Mouse (Mus musculus) brain, embryonic 14.5 days (tissue): ENCODE measurements around the gene Prkaa1. TPM values are rescaled to one million over a fixed set of nuclear protein-coding genes. Genes with fewer than 3 reads are reported as not detected.
A peak's percentile ranks its signal among the peaks of the same experiment; 100 is the strongest.
"Not testable (repeated sequence)": the region's sequence is repeated elsewhere in the genome, so short reads cannot be mapped to it uniquely, and the experiment has no call there.

Source experiments
- DNase-seq: peaks from one replicate; pipeline ENCODE4 v3.0.0-alpha.2; 2011; ENCODE audit warnings: low read depth
- CTCF ChIP-seq: fragments of 200-500 bp; IDR thresholded peaks from 2 replicates; pipeline ENCODE4 v1.5.1; 2012; ENCODE audit warnings: inconsistent platforms, mild to moderate bottlenecking, moderate library complexity, borderline replicate concordance; ENCODE audit not compliant: insufficient read depth, insufficient read length; ENCODE audit errors: extremely low read depth
- POLR2A ChIP-seq: fragments of 200-500 bp; IDR thresholded peaks from 2 replicates; pipeline ENCODE4 v1.6.1; 2012; ENCODE audit warnings: mild to moderate bottlenecking, inconsistent platforms, borderline replicate concordance; ENCODE audit not compliant: poor library complexity, insufficient read depth, insufficient read length, severe bottlenecking; ENCODE audit errors: extremely low read depth
- polyA plus RNA-seq: library from polyadenylated mRNA; depleted of rRNA; stranded (reverse); fragments of >200 nt; gene quantifications from 2 replicates; pipeline ENCODE4 v1.2.3, GENCODE M21; 2012

The Prkaa1 gene
- polyA plus RNA-seq, 1 experiment = 14.4 TPM

DNA sequence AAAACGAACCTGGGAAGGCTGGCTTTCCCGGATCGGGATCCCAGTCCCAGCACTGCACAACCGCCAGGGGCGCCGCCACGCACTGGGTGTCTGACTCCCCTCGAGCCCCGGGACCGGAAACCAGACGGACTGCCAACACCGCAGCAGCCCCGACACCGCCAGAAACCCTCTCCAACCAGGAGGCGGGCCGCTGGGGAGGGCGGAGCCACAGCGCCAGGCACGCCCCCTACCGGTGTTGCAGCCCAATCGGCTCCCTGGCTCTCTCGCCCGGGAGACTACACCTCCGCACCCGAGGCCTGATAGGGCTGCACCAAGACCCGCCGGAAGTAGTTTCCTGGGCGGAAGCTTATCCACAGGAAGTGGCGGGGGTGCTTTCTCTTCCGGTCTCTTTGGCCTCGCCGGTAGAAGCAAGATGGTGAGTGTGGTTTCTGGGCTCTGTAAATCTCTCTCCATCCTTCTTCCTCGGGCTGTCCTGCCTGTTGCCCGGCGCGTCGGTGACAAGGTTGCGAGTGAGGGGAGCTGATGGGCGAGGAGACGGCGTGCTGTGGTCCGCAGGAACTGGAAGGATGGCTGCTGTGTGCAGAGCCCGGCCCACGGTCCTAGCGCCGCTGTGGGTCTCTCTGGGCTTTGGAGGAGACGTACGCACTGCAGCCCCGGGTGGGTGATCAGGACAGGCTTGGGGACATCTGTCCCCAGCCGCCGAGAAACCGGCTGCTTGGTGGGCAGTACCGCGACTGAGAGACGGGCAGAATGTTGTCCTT is 27.2 kb upstream of the Prkaa1 start, which contains the start of gene Rpl37:
TSS of gene Rpl37 (plus strand) at position 376 of the 761 bp plus-strand sequence.
- TF ChIP-seq CTCF (peak; percentile 68), POLR2A (peak; percentile 44; the same call in 1 of the 2 replicates)
- DNase-seq = peak; percentile 99

DNA sequence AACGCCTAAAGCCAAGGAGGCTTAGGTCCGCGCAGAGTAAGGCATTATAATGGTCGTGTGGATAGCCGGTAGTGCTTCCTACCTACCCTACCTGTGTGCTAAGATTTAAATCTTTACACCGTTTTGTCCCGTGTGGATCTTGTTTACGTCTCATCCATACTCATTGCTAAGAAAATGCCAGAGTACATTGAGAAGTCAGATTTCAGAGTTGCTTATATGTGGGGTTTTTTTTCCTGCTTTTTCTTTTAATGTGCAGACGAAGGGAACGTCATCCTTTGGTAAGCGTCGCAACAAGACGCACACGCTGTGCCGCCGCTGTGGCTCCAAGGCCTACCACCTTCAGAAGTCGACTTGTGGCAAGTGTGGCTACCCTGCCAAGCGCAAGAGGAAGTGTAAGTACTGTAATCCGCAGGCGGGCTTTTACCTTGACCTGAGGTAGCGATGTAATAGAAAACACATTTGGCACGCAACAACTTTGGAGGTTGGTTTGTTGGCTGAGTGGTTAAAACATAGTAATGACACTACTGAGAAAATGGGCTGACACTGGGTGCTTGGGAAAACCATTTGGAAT is 26.5 kb upstream of the Prkaa1 start:
- TF ChIP-seq CTCF (no peak), POLR2A (no peak)
- no peak for DNase-seq

DNA sequence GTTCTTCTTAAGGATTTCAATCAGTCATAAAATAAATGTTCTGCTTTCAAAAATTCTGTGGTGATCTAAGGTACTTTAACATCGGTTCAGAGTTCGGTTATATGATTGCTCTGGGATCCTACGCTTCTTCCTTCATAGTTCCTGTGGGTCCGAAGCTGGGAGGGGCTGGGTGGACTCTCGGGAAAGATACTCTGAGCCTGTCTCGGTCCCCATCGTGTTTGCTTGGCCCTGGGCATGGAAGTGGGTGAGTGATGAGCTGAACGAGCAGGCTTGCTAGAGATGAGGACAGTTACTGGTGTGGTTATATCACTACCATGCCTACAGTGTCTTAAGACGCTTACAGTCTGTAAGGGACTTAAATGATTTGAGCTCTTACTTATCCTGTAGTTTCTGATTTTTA is 25.0 kb upstream of the Prkaa1 start:
- no peak for TF ChIP-seq POLR2A
- TF ChIP-seq CTCF = no peak
- no peak for DNase-seq

DNA sequence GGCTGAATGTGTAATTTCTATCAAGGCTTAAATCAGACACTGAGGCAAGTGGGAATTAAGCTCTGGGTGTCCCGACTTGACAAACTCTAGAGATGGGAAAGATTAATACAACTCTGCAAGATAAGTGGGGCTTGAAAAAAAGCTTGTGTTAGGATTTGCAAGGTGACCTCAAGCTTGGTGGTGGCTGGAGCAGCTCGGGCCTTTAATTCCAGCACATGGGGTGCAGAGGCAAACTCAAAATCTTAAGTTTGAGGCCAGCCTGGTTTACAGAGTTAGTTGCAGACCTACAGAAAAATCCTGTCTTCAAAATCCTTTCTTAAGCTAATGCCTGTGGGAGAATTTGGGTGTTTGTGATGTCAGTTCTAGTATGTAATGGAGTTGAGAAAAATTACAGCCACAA is 24.5 kb upstream of the Prkaa1 start:
- TF ChIP-seq CTCF (no peak), POLR2A (no peak)
- DNase-seq = no peak

DNA sequence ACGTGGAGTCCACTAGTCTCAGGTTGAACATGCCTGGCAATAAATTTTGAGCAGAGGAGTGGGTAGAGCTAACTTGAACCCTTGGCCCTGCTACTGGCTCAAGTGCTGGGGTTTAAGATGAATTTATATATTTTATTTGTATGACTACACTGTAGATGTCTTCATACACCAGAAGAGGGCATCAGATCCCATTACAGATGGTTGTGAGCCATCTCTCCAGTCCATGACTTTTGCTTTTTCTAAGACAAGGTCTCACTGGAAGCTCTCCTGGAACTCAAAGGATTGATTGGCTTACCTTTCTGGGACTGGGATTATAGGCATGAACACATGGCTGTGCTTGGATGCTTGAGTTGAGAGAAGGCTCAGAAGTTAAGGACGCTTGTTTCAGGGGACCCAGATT is 24.0 kb upstream of the Prkaa1 start:
- no peak for DNase-seq
- no peak for TF ChIP-seq CTCF
- no peak for TF ChIP-seq POLR2A

DNA sequence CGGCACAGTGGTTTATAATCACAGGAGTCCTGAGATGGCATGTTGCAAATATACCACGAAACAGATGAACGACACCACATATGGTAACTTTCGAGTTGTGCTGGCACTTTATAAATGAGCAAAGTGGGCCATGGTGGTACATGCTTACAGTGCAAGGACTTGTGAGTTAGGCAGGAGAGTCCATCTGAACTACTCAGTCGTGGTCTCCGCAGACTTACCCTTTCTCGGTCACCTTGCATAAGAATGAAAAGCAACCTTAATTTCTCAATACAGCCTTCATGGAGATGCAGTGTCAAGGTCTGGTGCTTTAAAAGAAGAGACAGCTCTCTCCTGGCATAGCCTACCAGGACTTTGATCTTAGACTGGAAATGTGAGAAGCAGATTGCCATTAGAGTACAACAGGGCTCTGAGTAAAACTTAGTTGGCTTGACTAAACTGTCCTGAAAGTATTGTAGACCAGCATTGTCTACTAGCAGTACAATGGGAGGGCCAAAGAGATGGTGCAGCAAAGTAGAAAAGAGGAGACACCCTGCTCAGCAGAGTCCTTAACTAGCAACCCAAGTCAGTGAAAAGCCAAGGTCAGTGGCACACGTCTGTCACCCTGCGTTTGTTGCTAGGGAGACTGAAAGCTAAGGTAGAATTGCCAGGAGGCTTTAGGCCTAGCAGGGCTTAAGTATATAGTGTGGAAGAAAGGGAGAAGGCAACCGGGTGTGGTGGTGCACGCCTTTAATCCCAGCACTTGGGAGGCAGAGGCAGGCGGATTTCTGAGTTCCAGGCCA is 21.9 kb upstream of the Prkaa1 start:
- DNase-seq = no peak
- TF ChIP-seq POLR2A (no peak), CTCF (no peak)

DNA sequence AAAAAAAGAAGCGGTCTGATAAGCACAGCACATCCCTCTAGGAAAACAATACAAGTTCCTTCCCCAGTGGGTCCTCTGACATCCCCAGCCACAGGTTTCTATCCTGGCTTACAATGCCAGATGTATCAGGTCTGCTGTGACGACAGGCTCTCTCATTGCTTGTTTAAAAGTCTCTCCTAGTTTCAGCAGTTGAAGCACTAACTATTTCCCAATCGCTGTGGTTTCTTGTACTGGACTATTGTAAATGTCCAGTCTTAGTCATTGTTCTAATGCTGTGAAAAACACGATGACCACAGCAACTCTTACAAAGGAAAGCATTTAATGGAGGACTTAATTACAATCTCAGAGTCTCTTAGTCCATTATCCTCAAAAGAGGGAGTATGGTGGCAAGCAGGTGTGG is 17.2 kb upstream of the Prkaa1 start:
- no peak for TF ChIP-seq POLR2A
- TF ChIP-seq CTCF = no peak
- no peak for DNase-seq

DNA sequence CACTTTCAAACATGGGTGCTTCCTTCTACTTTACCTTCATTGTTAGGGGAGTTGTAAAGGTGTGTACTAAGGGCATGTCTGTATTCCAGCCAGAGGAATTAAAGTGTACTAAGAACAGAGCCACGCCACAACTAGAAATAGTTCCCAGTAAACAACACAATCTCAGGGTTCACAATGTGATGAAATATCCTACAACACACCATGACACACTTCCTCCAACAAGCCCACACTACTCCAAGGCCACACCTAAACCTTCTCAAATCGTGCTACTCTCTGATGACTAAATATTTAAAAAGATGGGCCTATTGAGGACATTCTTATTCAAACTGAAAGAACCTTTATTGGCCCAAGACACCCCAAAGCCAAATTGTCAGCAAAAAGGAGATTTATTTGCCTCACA is 16.2 kb upstream of the Prkaa1 start:
- TF ChIP-seq CTCF (no peak), POLR2A (no peak)
- no peak for DNase-seq

DNA sequence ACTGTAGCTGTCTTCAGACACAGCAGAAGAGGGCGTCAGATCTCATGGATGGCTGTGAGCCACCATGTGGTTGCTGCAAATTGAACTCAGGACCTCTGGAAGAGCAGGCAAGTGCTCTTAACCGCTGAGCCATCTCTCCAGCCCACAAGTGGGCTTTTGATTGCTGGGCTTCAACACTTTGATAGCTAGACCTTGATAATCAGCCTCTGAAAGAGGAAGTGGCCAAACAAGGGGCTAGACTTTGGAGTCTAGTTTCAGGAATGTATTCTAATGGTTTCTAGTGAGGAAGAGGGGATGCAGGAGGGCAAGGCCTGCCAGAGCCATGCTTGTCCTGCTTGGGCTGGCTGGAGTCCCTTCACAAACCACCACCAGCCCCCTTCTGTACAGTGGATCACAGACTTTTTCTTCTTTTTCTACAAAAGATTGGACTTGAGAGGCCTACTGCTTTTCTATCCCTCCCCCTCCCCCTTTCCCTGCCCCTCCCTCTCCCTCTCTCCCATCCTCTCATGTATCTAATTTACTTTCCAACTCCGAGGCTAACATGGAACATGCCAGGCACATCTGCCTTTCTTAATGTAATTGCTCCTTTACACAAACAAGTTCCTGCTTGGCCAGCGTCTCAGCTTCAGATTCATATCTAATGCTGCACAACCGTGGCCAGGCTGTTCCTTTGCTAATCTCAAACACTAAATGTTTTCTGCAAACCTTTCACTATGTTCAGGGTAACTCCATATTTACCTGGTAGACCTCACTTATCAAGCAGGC is 15.3 kb upstream of the Prkaa1 start:
- no peak for TF ChIP-seq POLR2A
- no peak for TF ChIP-seq CTCF
- no peak for DNase-seq

DNA sequence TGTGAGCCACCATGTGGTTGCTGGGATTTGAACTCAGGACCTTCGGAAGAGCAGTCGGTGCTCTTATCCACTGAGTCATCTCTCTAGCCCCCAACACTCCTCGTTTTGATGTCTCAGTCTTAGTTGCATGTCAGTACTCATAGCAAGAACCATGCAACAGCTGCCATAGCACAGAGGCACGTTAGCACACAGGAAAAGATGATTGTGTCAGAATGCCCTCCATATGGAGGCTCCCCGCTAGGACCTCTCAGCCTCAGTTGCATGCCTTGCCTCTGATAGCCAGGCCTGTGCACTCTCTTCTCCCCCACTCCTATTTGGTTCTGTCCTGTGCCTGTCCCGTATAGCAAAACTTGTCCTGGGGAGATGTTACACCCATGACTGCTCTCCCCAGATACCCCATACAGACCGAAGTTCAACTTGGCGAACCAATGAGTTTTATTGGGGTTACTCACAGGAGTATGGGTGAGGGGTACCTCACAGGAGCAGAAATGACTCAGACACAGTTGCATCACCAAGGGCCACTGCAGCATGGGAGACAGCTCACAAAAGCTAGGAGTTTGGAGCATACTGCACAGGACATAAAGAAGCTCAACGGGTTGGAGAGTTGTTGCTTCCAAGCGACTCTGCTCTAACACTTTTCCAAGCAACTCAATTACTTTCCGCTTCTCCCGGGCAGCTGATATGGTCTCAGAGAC is 14.4 kb upstream of the Prkaa1 start:
- no peak for DNase-seq
- TF ChIP-seq CTCF = no peak
- TF ChIP-seq POLR2A = no peak

DNA sequence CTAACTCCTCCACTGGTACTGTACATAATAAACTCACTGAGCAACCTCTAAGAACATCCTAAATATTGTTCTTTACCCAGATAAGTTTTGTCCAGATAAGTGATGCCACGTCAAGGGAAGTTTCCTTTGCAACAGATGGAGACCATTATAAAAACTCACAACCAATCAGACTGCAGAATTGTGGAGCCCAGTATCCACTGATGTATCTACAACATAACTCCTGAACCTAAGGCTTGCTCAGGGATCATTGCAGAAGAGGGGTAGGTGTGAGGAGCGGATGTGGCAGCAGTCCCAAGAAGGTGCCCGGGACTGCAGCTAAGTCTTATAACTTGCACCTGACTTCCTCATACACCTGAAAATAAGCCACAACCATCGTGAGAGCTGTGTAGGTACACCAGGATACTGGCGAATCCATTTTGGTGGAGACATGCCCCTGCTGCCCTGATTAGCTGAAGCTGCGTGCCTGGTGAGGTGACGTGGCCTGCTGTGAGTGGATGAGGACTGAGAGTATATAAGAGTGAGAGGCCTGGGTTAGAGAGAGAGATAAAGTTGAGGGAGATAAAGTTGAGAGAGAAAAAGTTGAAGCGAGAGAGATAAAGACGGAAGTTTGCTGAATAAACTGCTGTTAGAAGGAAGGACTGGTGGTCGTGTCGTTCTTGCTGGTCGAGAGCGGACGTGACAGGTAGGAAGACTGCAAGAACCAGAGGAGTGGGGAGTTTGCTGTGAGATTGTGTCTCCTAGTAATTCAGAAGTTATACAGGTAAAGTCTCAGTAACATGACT is 12.6 kb upstream of the Prkaa1 start:
- DNase-seq = not testable (repeated sequence)
